Mouse (Mus musculus) ES-E14 (cell line): ENCODE results near the gene Polr2b.

Source experiments
- HCFC1 ChIP-seq: IDR thresholded peaks from 2 replicates; pipeline ENCODE4 v1.6.1; 2012; ENCODE audit warnings: low read length, inconsistent platforms, borderline replicate concordance; ENCODE audit not compliant: insufficient read depth
- ZC3H11A ChIP-seq: IDR thresholded peaks from 2 replicates; pipeline ENCODE4 v1.6.1; 2012; ENCODE audit warnings: low read depth, mild to moderate bottlenecking, inconsistent platforms, low read length, borderline replicate concordance
- ZNF384 ChIP-seq: IDR thresholded peaks from 2 replicates; pipeline ENCODE4 v1.6.1; 2012; ENCODE audit warnings: low read depth, low read length, inconsistent platforms

DNA sequence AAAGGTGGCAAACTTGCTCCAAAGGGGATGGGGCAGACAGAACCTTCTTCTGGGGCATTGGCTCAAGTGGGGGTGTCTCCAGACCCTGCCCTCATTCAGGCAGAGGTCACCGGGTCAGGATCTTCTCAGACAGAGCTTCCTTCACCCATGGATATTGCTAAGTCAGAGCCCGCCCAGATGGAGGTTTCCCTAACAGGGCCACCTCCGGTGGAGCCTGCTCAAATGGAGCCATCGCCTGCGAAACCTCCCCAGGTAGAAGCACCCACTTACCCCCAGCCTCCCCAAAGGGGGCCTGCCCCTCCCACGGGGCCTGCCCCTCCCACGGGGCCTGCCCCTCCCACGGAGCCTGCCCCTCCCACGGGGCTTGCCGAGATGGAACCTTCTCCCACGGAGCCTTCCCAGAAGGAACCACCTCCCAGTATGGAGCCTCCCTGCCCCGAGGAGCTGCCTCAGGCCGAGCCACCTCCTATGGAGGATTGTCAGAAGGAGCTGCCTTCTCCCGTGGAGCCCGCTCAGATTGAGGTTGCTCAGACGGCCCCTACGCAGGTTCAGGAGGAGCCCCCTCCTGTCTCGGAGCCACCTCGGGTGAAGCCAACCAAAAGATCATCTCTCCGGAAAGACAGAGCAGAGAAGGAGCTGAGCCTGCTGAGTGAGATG, 28.3 kb upstream of the Polr2b start:
- TF ChIP-seq HCFC1 (no peak), ZNF384 (no peak), ZC3H11A (no peak)
